Mouse (Mus musculus): ENCODE data around the gene Zfp108. TPM values are rescaled to one million over a fixed set of nuclear protein-coding genes. Genes with fewer than 3 reads are reported as not detected.

Zfp108 gene
- polyA plus RNA-seq (2014; fragmentation: Nextera tagmentation; extraction: Ambion mirVana): 3.3 and 4.7 TPM in 2 replicates

DNA sequence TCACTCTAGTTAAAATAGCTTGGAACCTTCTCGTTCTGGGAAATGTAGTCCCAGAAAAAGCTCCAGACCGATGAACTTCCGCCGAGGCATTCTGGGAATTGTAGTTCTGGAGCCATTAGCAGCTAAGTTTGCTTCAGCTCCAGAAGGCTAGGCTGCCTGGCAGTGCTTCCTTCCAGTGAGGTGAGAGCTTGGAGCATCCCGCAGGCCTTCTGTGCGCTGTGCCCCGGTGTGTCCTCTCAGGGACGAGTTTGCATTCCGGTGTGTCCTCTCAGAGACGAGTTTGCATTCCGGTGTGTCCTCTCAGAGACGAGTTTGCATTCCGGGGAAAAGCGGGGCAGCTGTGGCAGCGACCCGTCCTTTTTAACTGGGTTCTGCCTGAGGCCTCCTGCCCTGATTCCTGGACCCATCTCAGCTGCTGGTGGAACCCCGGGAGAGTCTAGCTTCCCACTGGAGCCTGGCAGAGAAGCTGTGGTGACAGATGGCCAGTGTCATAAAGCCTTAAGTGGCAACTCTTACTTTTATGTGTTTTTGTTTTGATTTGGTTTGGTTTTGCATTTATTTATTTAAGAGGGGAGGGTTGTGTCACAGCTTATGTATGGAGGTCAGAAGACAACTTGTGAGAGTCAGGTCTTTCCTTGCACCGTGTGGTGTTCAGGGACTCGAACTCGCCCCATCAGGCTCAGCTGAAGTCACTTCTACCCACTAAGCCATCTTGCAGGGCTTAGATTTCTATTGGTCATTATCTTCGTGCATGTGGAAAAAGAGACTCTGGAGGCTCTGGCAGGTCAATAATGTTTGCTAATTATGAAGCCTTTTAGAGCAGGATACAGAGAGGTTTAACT lies at the start of gene Zfp108:
Gene Zfp108 (plus strand): TSS at position 162 of the 842 bp plus-strand sequence.
- Histone ChIP-seq H3K27ac (ENCODE audit: low read depth) (no peak within 1 kb of the TSS), H3K36me3 (ENCODE audit: insufficient read depth) (no peaks in the 10 kb centered on the region), H3K27me3 (ENCODE audit: insufficient read depth, low read length) (no peaks in the 10 kb centered on the region), H3K4me3 (ENCODE audit: low read depth, low read length) (peak within 1 kb of the TSS; percentile 48), H3K4me2 (peak within 1 kb of the TSS; percentile 64), H3K4me1 (ENCODE audit: insufficient read depth) (no peaks in the 10 kb centered on the region), H3K9ac (peak within 1 kb of the TSS; percentile 62), H3K9me3 (ENCODE audit: low read depth, low read length) (no peaks in the 10 kb centered on the region)
- 16% methylated on average over 21 of the region's 21 CpGs for WGBS
- DNase-seq (peak; percentile 95), ATAC-seq (ENCODE audit: insufficient read depth) (peak; percentile 91)
- TF ChIP-seq CTCF (IDR thresholded peaks at IDR 0.05; ENCODE audit: low read depth): no peak

DNA sequence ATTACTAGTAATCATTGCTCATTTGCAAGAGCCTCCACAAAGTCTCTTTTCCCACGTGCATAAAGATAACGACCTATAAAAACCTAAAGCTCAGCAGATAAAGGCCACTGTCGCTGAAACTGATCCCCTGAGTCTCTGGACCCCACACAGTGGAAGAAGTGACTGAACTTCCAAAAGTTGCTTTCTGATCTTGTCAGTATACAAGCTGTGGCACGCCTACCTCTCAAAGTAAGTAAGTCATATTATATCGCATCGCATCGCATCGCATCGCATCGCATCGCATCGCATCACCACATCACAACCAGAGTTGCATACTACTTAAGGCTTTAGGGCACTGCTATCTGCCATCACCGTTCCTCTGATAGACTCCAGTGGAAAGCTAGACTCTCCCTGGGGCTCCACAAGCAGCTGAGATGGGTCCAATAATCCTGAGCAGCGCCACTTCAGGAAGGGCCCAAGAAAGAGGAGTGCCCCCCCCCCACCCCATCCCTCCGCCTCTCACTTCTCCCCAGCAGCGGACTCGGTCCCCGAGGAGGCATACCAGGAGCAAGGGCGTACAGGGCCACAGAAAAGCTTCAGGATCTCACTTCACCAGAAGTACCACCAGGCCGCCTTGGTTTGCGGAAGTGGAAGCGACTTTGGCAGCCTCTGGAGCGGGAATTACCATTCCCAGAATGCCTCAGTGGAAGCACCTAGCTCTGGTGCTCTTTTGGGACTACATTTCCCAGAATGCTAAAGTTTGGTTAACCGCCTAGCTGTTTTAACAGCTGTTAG lies 46.9 kb upstream of the Zfp108 start:
- Histone ChIP-seq H3K4me1 (ENCODE audit: insufficient read depth) (no peaks in the 10 kb centered on the region), H3K36me3 (ENCODE audit: insufficient read depth) (peaks cover 15% of the 10 kb centered on the region; the same call in 1 of the 2 replicates), H3K4me2 (peak overlapping the region; percentile 68), H3K27ac (ENCODE audit: low read depth) (peak overlapping the region; percentile 87), H3K9ac (peak overlapping the region; percentile 90), H3K4me3 (ENCODE audit: low read depth, low read length) (peak overlapping the region; percentile 64), H3K27me3 (ENCODE audit: insufficient read depth, low read length) (no peaks in the 10 kb centered on the region), H3K9me3 (ENCODE audit: low read depth, low read length) (no peaks in the 10 kb centered on the region)
- TF ChIP-seq CTCF (IDR thresholded peaks at IDR 0.05; ENCODE audit: low read depth): no peak
- DNase-seq (peak; percentile 94), ATAC-seq (ENCODE audit: insufficient read depth) (peak; percentile 94)
- WGBS: 15% methylated on average over 24 of the region's 24 CpGs

DNA sequence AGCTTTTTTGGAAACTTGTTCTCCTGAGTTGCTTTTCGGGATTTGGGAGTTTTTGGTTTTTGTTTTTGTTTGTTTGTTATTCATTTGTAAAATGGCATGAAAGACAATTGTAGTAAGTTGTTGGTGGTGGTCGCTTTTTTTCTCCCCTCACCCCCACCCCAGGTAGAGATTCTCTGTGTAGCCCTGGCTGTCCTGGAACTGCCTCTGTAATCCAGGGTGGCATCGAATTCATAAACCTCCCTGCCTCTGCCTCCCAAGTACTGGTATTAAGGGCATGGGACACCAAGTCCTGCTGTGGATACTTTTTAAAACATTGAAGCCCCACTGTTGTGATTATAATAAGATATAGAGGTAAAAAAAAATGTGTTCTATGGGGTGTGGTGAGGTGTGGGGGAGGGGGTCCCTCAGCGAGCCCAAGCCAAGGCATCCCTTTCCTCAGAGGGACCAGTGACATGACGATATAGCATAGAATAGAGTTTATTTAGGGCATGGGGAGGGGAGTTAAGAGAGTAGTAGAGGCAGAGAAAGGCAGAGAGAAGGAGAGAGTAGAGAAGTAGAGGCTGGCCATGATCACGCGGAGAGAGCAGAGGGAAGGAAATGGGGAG lies 46.2 kb upstream of the Zfp108 start:
- no peaks in the 10 kb centered on the region for H3K4me1 ChIP-seq (ENCODE audit: insufficient read depth)
- ATAC-seq (ENCODE audit: insufficient read depth): peak; percentile 58
- no peak for DNase-seq
- no peak overlapping the region for H3K27ac ChIP-seq (ENCODE audit: low read depth)
- peak overlapping the region; percentile 64 for H3K4me3 ChIP-seq (ENCODE audit: low read depth, low read length)
- H3K4me2 ChIP-seq: peak overlapping the region; percentile 68
- no peaks in the 10 kb centered on the region for H3K27me3 ChIP-seq (ENCODE audit: insufficient read depth, low read length)
- H3K36me3 ChIP-seq (ENCODE audit: insufficient read depth): peaks cover 11% of the 10 kb centered on the region; the same call in 1 of the 2 replicates
- TF ChIP-seq CTCF (IDR thresholded peaks at IDR 0.05; ENCODE audit: low read depth): no peak
- no peak overlapping the region for H3K9ac ChIP-seq
- WGBS: 65% methylated on average over 7 of the region's 7 CpGs
- no peaks in the 10 kb centered on the region for H3K9me3 ChIP-seq (ENCODE audit: low read depth, low read length)

DNA sequence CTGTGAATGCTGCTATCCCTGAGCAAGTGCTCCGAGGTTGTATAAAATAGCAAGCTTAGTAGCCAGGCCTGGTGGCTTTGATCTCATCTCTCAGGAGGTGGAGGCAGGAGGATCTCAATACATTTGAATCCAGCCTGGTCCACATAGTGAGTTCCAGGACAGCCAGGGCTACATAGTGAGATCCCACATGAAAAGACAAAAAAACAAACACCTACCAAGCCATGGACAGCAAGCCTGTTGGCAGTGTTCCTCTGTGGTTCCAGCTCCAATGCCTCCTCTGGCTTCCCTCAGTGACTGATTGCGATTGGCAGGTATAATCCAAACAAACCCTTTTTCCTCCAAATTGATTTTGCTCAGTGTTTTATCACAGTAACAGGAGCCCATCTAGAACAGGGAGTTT lies 44.3 kb upstream of the Zfp108 start:
- Histone ChIP-seq H3K4me1 (ENCODE audit: insufficient read depth) (no peaks in the 10 kb centered on the region), H3K9ac (no peak overlapping the region), H3K27me3 (ENCODE audit: insufficient read depth, low read length) (no peaks in the 10 kb centered on the region), H3K27ac (ENCODE audit: low read depth) (no peak overlapping the region), H3K4me2 (no peak overlapping the region), H3K9me3 (ENCODE audit: low read depth, low read length) (no peaks in the 10 kb centered on the region), H3K4me3 (ENCODE audit: low read depth, low read length) (no peak overlapping the region), H3K36me3 (ENCODE audit: insufficient read depth) (0 out of 2 replicates have a peak, but pooled peaks cover 1% of the 10 kb centered on the region)
- no peak for DNase-seq
- no peak for TF ChIP-seq CTCF (IDR thresholded peaks at IDR 0.05; ENCODE audit: low read depth)
- no peak for ATAC-seq (ENCODE audit: insufficient read depth)
- WGBS: 73% methylated on average over 2 of the region's 2 CpGs

DNA sequence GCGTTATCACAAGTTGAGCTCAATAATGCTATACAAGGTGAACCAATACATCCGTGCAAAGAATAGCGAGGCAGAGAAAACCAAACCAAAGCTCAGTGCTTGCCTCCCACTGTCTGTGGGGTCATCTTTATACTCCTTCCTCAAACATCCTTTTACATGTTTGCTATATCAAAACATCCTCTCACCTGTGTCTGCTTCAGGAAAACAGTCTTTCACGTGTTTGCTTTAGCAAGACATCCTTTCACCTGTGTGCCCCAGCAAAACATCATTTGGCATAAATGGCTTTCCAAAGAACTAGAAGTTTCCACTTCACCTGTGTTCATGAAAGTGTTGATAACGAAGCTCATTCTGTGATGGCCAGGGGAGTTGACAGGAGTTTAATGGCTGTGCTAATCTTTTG lies 43.3 kb upstream of the Zfp108 start, which contains the start of gene Zfp111:
Gene Zfp111 (minus strand): TSS at position 101 of the 400 bp plus-strand sequence.
- ATAC-seq (ENCODE audit: insufficient read depth): no peak
- Histone ChIP-seq H3K4me3 (ENCODE audit: low read depth, low read length) (no peak within 1 kb of the TSS), H3K9me3 (ENCODE audit: low read depth, low read length) (no peaks in the 10 kb centered on the region), H3K36me3 (ENCODE audit: insufficient read depth) (no peaks in the 10 kb centered on the region), H3K4me2 (no peak within 1 kb of the TSS), H3K27me3 (ENCODE audit: insufficient read depth, low read length) (no peaks in the 10 kb centered on the region), H3K27ac (ENCODE audit: low read depth) (no peak within 1 kb of the TSS), H3K4me1 (ENCODE audit: insufficient read depth) (no peaks in the 10 kb centered on the region), H3K9ac (no peak within 1 kb of the TSS)
- WGBS: 76% methylated on average over 5 of the region's 5 CpGs
- no peak for TF ChIP-seq CTCF (IDR thresholded peaks at IDR 0.05; ENCODE audit: low read depth)
- DNase-seq: no peak

DNA sequence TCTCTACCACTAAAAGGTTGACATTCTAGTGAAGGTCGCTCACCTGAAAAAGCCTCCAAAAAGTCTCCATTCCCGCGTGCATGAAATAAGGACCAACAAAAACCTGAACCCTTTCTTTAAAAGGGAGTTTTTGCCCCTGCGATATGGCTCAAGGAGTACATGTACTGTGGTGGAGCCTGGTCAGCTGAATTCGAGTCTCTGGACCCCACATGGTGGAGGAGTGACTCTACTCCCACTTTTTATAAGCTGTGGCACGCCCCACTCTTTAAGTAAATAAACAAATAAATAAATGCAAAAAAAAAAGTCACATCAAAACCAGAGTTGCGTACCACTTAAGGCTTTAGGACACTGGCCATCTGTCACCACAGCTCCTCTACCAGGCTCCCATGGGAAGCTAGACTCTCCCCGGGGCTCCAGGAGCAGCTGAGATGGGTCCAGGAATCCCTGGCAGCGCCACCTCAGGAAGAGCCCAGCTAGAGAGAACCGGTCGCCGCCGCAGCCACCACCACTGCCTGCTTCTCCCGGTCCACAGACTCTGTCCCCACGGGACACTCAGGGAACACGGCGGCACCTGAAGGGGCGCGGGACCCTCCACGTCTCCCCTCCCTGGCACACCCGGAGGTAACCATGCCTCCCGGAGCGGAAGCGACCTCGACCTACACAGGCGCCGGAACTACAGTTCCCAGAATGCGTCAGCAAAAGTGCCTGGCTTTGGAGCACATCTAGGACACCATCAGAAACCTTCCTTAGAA lies 17.4 kb upstream of the Zfp108 start, which contains the start of gene Zfp109:
Gene Zfp109 (minus strand): TSS at position 521 of the 752 bp plus-strand sequence.
- peak within 1 kb of the TSS; percentile 70 for H3K4me3 ChIP-seq (ENCODE audit: low read depth, low read length)
- H3K9me3 ChIP-seq (ENCODE audit: low read depth, low read length): no peaks in the 10 kb centered on the region
- peaks cover 10% of the 10 kb centered on the region; the same call in 1 of the 2 replicates for H3K36me3 ChIP-seq (ENCODE audit: insufficient read depth)
- H3K27me3 ChIP-seq (ENCODE audit: insufficient read depth, low read length): no peaks in the 10 kb centered on the region
- 4% methylated on average over 28 of the region's 28 CpGs for WGBS
- H3K4me2 ChIP-seq: peak within 1 kb of the TSS; percentile 76
- DNase-seq (peak; percentile 85), ATAC-seq (ENCODE audit: insufficient read depth) (peak; percentile 94)
- peaks cover 6% of the 10 kb centered on the region; the same call in 1 of the 2 replicates for H3K4me1 ChIP-seq (ENCODE audit: insufficient read depth)
- 0 out of 2 replicates have a peak, but pooled peaks have one; percentile 14 for TF ChIP-seq CTCF (IDR thresholded peaks at IDR 0.05; ENCODE audit: low read depth)
- H3K27ac ChIP-seq (ENCODE audit: low read depth): no peak within 1 kb of the TSS
- peak within 1 kb of the TSS; percentile 68 for H3K9ac ChIP-seq
